Mouse (Mus musculus) activated CD4-positive, CD25-positive, alpha-beta regulatory T cell, adult 9 weeks (primary cell): ENCODE results near the gene 2810021J22Rik. TPM values are rescaled to one million over a fixed set of nuclear protein-coding genes. Genes with fewer than 3 reads are reported as not detected.

ENCODE experiments used
- polyA plus RNA-seq: library from polyadenylated mRNA; unstranded; fragments of 100-300 nt; shearing (Covaris generic); gene quantifications from one replicate; pipeline ENCODE4 v1.2.1, GENCODE M21; 2017

2810021J22Rik gene
- 16.4 TPM for polyA plus RNA-seq

DNA sequence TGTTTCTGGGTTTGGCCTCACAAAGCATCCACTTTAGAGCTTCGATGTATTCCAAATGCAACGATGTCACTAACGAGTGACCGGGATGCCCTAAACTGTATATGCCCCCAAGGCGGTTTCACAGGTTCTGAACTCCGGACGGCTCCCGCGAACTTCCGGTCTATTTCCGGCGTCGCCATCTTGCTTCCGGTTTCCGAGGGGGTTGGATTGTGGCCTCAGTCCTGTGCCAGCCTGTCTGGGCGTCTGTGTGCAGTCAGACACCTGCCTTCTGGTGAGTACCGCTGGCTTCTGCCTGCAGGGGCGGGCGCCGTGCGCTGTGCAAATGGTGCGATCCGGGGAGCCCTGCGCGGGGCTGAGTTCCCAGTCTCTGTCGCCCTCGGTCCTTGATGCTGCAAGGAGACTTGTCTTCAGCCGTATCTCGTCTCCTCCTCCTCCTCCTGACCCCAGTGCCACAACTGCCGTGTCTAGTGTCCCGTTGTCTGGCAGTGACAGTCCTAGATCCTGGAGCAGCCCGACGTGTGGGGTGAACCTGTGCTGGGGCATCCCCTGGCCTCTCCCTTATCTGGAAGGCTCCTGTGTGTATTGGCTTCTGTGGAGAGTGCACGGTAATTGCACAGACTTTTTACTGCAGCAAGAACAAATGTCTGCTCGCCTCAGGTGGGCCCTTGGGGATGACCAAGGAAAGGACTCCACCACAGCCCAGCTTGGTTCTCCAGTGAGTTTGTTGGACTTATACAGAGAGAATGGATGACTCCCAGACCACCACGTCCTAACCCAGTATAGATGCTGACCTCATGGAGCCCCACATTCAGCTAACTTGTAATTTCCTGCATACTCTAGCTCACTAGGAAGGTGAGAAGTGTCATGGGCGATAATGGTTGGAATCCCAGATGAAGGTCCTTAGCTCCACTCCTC, at the start of gene 2810021J22Rik:
Gene 2810021J22Rik, plus strand, starts transcription at position 178 of the 915 bp plus-strand sequence.

DNA sequence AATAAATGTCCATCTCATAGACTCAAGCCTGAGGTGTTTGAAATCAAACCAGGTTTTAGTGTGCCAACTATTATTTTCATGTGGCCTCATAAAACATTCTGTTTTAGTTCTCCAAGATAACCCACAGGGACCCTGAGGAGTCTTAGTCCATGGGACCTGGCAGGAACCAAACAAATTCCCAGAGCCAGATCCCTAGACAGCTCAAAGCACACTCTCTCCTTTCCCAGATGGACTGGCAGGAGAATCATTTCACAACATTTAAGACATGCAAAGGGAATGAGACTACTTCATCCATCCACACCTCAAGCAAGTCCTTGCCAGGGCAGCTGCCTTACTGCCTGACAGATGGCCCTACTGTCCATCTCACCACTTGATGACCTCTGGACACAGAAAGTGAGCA, 38.1 kb upstream of the 2810021J22Rik start, which contains the start of gene Olfr312:
Gene Olfr312, plus strand, starts transcription at position 301 of the 400 bp plus-strand sequence.

DNA sequence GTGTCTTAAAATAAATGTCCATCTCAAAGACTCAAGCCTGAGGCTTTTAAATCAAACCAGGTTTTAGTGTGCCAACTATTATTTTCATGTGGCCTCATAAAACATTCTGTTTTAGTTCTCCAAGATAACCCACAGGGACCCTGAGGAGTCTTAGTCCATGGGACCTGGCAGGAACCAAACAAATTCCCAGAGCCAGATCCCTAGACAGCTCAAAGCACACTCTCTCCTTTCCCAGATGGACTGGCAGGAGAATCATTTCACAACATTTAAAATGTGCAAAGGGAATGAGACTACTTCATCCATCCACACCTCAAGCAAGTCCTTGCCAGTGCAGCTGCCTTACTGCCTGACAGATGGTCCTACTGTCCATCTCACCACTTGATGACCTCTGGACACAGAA, 28.1 kb upstream of the 2810021J22Rik start, which contains the start of gene Olfr311:
Gene Olfr311, plus strand, starts transcription at position 301 of the 400 bp plus-strand sequence.

DNA sequence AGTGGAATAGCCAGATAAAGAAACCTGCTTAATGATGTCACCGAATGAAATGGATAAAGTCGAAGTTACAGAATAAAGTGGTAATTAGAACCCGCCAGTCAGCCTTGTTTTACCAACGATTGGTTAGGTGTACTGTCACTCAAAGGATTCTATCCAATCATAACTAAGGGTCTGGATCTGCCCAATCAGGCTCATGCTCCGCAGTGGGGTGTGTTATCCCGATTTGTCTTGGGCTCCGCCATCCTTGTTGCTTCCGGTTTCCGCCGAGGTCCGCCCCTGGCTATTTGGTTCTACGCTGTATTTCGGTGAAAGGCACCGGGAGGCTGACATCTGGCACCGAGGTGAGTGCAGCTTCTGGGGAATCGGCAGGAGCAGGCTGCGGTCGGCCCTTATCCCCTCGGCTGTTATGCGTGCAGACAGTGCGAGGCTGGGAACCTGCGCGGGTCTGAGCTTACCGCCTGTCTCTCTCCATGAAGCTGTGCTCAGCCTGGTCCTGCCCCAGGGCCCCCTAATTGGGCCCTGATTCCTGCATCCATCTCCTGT, 20.0 kb upstream of the 2810021J22Rik start, which contains the start of gene Gm12258:
Gene Gm12258, plus strand, starts transcription at position 240 of the 543 bp plus-strand sequence.

DNA sequence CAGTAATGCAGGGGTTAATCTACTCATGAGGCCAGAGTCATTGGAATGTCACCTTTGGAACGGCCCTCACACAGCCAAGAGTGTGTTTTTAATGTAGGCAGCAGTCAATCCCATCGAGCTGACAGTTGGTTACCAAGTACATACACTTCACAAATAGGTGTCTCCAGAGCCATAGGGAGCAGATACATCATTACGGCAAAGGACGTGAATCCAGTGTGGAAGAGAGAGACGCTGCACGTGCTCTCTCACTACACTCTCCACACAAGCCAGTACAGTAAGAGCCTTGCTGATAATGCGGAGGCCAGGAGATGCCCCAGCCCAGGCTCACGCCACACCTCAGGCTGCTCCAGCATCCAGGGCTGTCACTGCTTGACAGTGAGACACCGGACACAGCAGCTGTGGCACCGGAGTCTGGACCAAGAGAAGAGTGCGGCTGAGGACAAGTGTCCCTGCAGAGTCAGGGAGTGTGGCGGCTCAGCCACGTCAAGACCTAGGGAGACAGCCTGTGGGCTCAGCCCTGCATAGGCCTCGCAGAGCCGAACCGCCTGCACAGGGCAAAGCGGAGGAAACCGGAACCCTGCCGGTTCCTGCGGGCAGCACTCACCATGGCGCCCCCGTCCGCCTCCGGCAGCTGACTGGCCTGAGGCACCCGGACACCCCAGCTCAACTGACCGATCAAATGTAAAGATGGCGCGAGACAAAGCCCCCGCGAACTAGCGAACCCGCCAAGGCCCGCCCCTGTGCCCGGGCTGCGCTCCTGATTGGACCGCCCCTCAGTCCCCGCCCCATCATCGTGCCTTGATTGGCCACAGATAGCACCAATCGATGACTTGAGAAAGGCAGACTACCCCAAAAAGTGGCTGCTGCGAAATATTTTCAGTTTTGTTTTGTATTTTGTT, 36.7 kb downstream of the 2810021J22Rik start, which contains the start of gene Zfp39:
Gene Zfp39, minus strand, starts transcription at position 715 of the 899 bp plus-strand sequence.

DNA sequence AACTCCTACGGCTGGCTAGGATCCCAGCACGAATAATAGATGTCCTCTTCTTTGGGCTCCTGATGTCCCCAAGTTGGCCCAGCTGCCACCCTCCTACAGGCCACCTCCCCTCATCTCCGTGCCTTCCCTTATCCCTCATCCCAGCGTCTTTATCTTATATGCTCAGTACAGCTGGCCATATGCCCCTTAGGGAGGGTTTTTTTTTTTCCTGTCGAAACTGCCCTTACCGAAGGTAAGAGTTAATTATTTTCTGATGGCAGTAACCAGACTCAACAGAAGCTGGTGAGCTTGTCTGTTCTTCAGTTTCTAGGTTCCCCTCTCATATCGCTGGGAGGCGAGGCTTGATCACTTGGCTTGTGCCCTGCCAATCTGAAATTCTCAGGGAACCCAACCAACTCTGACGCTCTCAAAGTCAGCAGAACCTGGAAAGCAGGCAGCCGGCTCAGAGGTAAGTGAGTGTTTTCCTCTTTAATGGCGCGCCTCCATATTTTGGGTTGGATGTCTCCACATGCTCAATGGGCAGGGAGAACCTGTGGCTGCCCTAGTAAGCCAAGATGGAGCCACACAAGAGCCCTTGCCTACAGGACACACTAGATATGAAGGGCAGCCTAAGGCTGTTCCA, 50.8 kb downstream of the 2810021J22Rik start, which contains the start of gene Btnl10:
Gene Btnl10, plus strand, starts transcription at position 164 of the 622 bp plus-strand sequence.

Other genes with a start within 250 kb of the 2810021J22Rik start
- gene Olfr323, start 236.7 kb upstream of the 2810021J22Rik start, polyA plus RNA-seq: not detected
- gene Trim58, start 226.8 kb upstream of the 2810021J22Rik start, polyA plus RNA-seq: not detected
- gene Olfr322, start 208.4 kb upstream of the 2810021J22Rik start, polyA plus RNA-seq: not detected
- gene Olfr320, start 186.1 kb upstream of the 2810021J22Rik start, polyA plus RNA-seq: not detected
- gene Olfr319, start 168.1 kb upstream of the 2810021J22Rik start, polyA plus RNA-seq: not detected
- not detected for gene Olfr318, start 143.2 kb upstream of the 2810021J22Rik start, polyA plus RNA-seq
- not detected for gene Olfr317, start 128.0 kb upstream of the 2810021J22Rik start, polyA plus RNA-seq
- not detected for gene Olfr316, start 114.5 kb upstream of the 2810021J22Rik start, polyA plus RNA-seq
- gene Olfr315, start 94.0 kb upstream of the 2810021J22Rik start, polyA plus RNA-seq: not detected
- gene Olfr314, start 84.3 kb upstream of the 2810021J22Rik start, polyA plus RNA-seq: not detected
- gene Fam183b, start 65.3 kb upstream of the 2810021J22Rik start, polyA plus RNA-seq: not detected
- gene Olfr313, start 52.2 kb upstream of the 2810021J22Rik start, polyA plus RNA-seq: not detected
- gene Olfr312, start 38.0 kb upstream of the 2810021J22Rik start, polyA plus RNA-seq: not detected
- gene Olfr311, start 28.0 kb upstream of the 2810021J22Rik start, polyA plus RNA-seq: not detected
- 9.8 TPM for gene Gm12258, start 20.1 kb upstream of the 2810021J22Rik start, polyA plus RNA-seq
- 12.4 TPM for gene Zfp39, start 37.0 kb downstream of the 2810021J22Rik start, polyA plus RNA-seq
- 0.32 TPM for gene Btnl10, start 50.7 kb downstream of the 2810021J22Rik start, polyA plus RNA-seq
- 11.3 TPM for gene Rnf187, start 71.7 kb downstream of the 2810021J22Rik start, polyA plus RNA-seq
- gene Hist3h2ba, start 81.7 kb downstream of the 2810021J22Rik start, polyA plus RNA-seq: 21.6 TPM
- gene Hist3h2a, start 87.5 kb downstream of the 2810021J22Rik start, polyA plus RNA-seq: 22.1 TPM
- 0.26 TPM for gene Trim17, start 87.5 kb downstream of the 2810021J22Rik start, polyA plus RNA-seq
- 33.6 TPM for gene Trim11, start 110.9 kb downstream of the 2810021J22Rik start, polyA plus RNA-seq